Mouse (Mus musculus): ENCODE data around the gene Gm21650.
"Not testable (repeated sequence)": the region's sequence is repeated elsewhere in the genome, so short reads cannot be mapped to it uniquely, and the experiment has no call there.

Gene Gm21650

DNA sequence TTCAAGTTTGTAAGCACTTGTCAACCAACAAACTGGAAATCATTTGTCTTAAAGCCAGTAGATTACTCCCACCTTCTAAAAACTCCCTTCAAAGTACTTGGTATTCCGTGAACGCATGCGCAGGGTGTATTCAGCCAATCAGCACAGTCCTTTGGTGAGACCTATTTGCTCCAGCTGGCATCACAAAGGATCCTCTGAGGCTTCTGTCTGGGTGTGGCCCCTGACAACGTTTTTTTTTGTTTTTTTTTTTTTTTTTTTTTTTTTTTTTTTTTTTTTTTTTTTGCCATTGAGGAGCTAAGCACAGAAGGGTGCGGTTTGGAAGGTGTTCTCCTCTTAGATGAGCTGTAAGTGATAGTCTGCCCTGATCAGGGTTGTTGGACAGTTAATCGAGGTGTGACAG, at the start of gene Gm21650:
Gene Gm21650 (plus strand): TSS at position 301 of the 400 bp plus-strand sequence.
- not testable (repeated sequence) for DNase-seq
